Mouse (Mus musculus): ENCODE data around the gene Eva1b.

- TF ChIP-seq MYOG (IDR thresholded peaks at IDR 0.05; ENCODE audit: control insufficient read depth, extremely low read depth, insufficient read length): no peak
- TF ChIP-seq CTCF (IDR thresholded peaks at IDR 0.05; ENCODE audit: control insufficient read depth, insufficient read depth, insufficient read length): no peak
- TF ChIP-seq USF1 (IDR thresholded peaks at IDR 0.05; ENCODE audit: low read depth): no peak
- no peak for TF ChIP-seq CEBPB (IDR thresholded peaks at IDR 0.05; ENCODE audit: low read depth)
Observed at GRCm38 (mm10) chr4:126117116-126117515, 30.4 kb upstream of the Eva1b start.
